Mouse (Mus musculus) kidney, postnatal 0 days (tissue): ENCODE measurements around the gene Gm21985. TPM values are rescaled to one million over a fixed set of nuclear protein-coding genes. Genes with fewer than 3 reads are reported as not detected.
"Not testable (repeated sequence)": the region's sequence is repeated elsewhere in the genome, so short reads cannot be mapped to it uniquely, and the experiment has no call there.

Source experiments
- ATAC-seq: fragments of 200-750 bp; cut with Nextera tagmentation; replicated peaks from 2 replicates; pipeline ENCODE4 v1.8.0; 2017; ENCODE audit warnings: low read depth, moderate number of reproducible peaks, moderate TSS enrichment, moderate library complexity; ENCODE audit not compliant: low FRiP score
- DNase-seq: peaks from one replicate; pipeline ENCODE4 v3.0.0-alpha.2; 2016; ENCODE audit warnings: low spot score
- H3K27ac ChIP-seq: fragments of 300-500 bp; sonication (generic); 2 replicates; pipeline ENCODE4 v1.5.1; 2014; ENCODE audit warnings: mild to moderate bottlenecking
- H3K27me3 ChIP-seq: fragments of 300-500 bp; sonication (generic); 2 replicates; pipeline ENCODE4 v1.6.1; 2014; ENCODE audit warnings: low read length, mixed read lengths; ENCODE audit not compliant: insufficient read depth
- H3K36me3 ChIP-seq: fragments of 300-500 bp; sonication (generic); 2 replicates; pipeline ENCODE4 v1.6.1; 2014; ENCODE audit warnings: low read length, mixed read lengths; ENCODE audit not compliant: insufficient read depth
- H3K4me1 ChIP-seq: fragments of 300-500 bp; sonication (generic); replicated peaks from 2 replicates; pipeline ENCODE4 v1.6.1; 2014; ENCODE audit warnings: antibody characterized with exemption, low read length, mixed read lengths; ENCODE audit not compliant: insufficient read depth
- H3K4me2 ChIP-seq: fragments of 300-500 bp; sonication (generic); 2 replicates; pipeline ENCODE4 v1.6.1; 2014; ENCODE audit warnings: mild to moderate bottlenecking, low read length, moderate library complexity, mixed read lengths
- H3K4me3 ChIP-seq: fragments of 300-500 bp; sonication (generic); replicated peaks from 2 replicates; pipeline ENCODE4 v1.5.1; 2014; ENCODE audit warnings: low read depth, low read length
- H3K9ac ChIP-seq: fragments of 300-500 bp; sonication (generic); 2 replicates; pipeline ENCODE4 v1.6.1; 2014; ENCODE audit warnings: low read depth, low read length
- H3K9me3 ChIP-seq: fragments of 300-500 bp; sonication (generic); replicated peaks from 2 replicates; pipeline ENCODE4 v1.6.1; 2016; ENCODE audit warnings: low read length, inconsistent platforms, mixed read lengths
- CTCF ChIP-seq: IDR thresholded peaks from 2 replicates; pipeline ENCODE4 v1.5.1; 2016; ENCODE audit warnings: antibody characterized with exemption, low read depth, mild to moderate bottlenecking, moderate library complexity
- WGBS: fragments of 180-500 bp; shearing (Covaris S2); extraction: QIAGEN DNeasy Blood & Tissue Kit; methylation state at CpG from one replicate; pipeline ENCODE4 v1.1.7; 2014; 5-methylcytosine and 5-hydroxymethylcytosine counted together
- polyA plus RNA-seq: library from polyadenylated mRNA; unstranded; fragments of >200 nt; fragmentation: Nextera tagmentation; extraction: Ambion mirVana; gene quantifications from 2 replicates; pipeline ENCODE4 v1.2.1, GENCODE M21; 2015

Gene Gm21985
- polyA plus RNA-seq, 1 experiment from 2014 or later: not detected

GRCm38 (mm10) chr2:112448510-112449059 lies 182.5 kb downstream of the Gm21985 start:
- Histone ChIP-seq H3K36me3 (no peaks in the 10 kb centered on the region), H3K4me1 (no peaks in the 10 kb centered on the region), H3K27me3 (no peaks in the 10 kb centered on the region), H3K4me2 (no peak overlapping the region), H3K9ac (no peak overlapping the region), H3K4me3 (no peak overlapping the region), H3K9me3 (no peaks in the 10 kb centered on the region), H3K27ac (no peak overlapping the region)
- no peak for TF ChIP-seq CTCF
- ATAC-seq: no peak
- DNase-seq: no peak

GRCm38 (mm10) chr2:112449597-112450296 lies 183.6 kb downstream of the Gm21985 start:
- peak; percentile 44 for DNase-seq
- Histone ChIP-seq H3K27ac (no peak overlapping the region), H3K4me3 (no peak overlapping the region), H3K9me3 (no peaks in the 10 kb centered on the region), H3K4me1 (no peaks in the 10 kb centered on the region), H3K9ac (no peak overlapping the region), H3K27me3 (no peaks in the 10 kb centered on the region), H3K36me3 (no peaks in the 10 kb centered on the region), H3K4me2 (no peak overlapping the region)
- no peak for ATAC-seq
- TF ChIP-seq CTCF: peak; percentile 70
- WGBS: 32% methylated on average over 4 of the region's 4 CpGs

- not testable (repeated sequence) for H3K4me3 ChIP-seq, H3K4me1 ChIP-seq, ATAC-seq, H3K4me2 ChIP-seq, H3K27ac ChIP-seq, H3K27me3 ChIP-seq, DNase-seq, H3K9me3 ChIP-seq, H3K9ac ChIP-seq, H3K36me3 ChIP-seq
Measured at GRCm38 (mm10) chr2:112452513-112452912, 186.4 kb downstream of the Gm21985 start.

- H3K36me3 ChIP-seq: no peaks in the 10 kb centered on the region
- WGBS: 26% methylated on average over 17 of the region's 17 CpGs
- H3K4me1 ChIP-seq: no peaks in the 10 kb centered on the region
- peak overlapping the region; percentile 87 for H3K9ac ChIP-seq
- ATAC-seq (no peak; the same call in 1 of the 2 replicates), DNase-seq (no peak)
- H3K27ac ChIP-seq: peak overlapping the region; percentile 48; the same call in 1 of the 2 replicates
- H3K4me2 ChIP-seq: peak overlapping the region; percentile 64
- H3K4me3 ChIP-seq: peak overlapping the region; percentile 85
- TF ChIP-seq CTCF: no peak
- H3K9me3 ChIP-seq: no peaks in the 10 kb centered on the region
- H3K27me3 ChIP-seq: no peaks in the 10 kb centered on the region
Measured at GRCm38 (mm10) chr2:112454125-112454861, 188.2 kb downstream of the Gm21985 start.

- WGBS: under 1% methylated on average over 49 of the region's 49 CpGs
- H3K9me3 ChIP-seq: no peaks in the 10 kb centered on the region
- H3K9ac ChIP-seq: peak within 1 kb of the TSS; percentile 87
- TF ChIP-seq CTCF: no peak
- peak; percentile 95 for DNase-seq
- no peaks in the 10 kb centered on the region for H3K4me1 ChIP-seq
- H3K4me3 ChIP-seq: peak within 1 kb of the TSS; percentile 85
- H3K36me3 ChIP-seq: no peaks in the 10 kb centered on the region
- H3K27me3 ChIP-seq: no peaks in the 10 kb centered on the region
- H3K27ac ChIP-seq: peak within 1 kb of the TSS; percentile 71
- ATAC-seq: peak; percentile 98
- H3K4me2 ChIP-seq: peak within 1 kb of the TSS; percentile 64
Measured at GRCm38 (mm10) chr2:112454862-112455564, 188.9 kb downstream of the Gm21985 start, which contains the start of gene Emc7. Gene Emc7 (plus strand): TSS chr2:112454997.

Other genes starting within 250 kb of the Gm21985 start
- not detected in 2 replicates for gene Olfr1311, start 241.9 kb upstream of the Gm21985 start, polyA plus RNA-seq
- gene Olfr1312, start 216.1 kb upstream of the Gm21985 start, polyA plus RNA-seq: not detected in 2 replicates
- not detected in 2 replicates for gene Olfr1313, start 188.5 kb upstream of the Gm21985 start, polyA plus RNA-seq
- gene Olfr1314, start 169.5 kb upstream of the Gm21985 start, polyA plus RNA-seq: not detected in 2 replicates
- not detected in 2 replicates for gene Olfr1315-ps1, start 150.9 kb upstream of the Gm21985 start, polyA plus RNA-seq
- gene Olfr1316, start 131.3 kb upstream of the Gm21985 start, polyA plus RNA-seq: not detected in 2 replicates
- not detected in 2 replicates for gene Olfr1317, start 126.0 kb upstream of the Gm21985 start, polyA plus RNA-seq
- 0.10 and 0.11 TPM in 2 replicates for gene Olfr1318, start 112.1 kb upstream of the Gm21985 start, polyA plus RNA-seq
- 18.5 and 19.7 TPM in 2 replicates for gene Lpcat4, start 26.8 kb upstream of the Gm21985 start, polyA plus RNA-seq
- gene Nutm1, start 7.0 kb upstream of the Gm21985 start, polyA plus RNA-seq: 0.05 TPM in 2 replicates
- gene Nop10, start 4.4 kb upstream of the Gm21985 start, polyA plus RNA-seq: 232 and 252 TPM in 2 replicates
- gene Slc12a6, start 489 bp upstream of the Gm21985 start, polyA plus RNA-seq: 7.8 and 8.7 TPM in 2 replicates
- gene Emc4, start 101.7 kb downstream of the Gm21985 start, polyA plus RNA-seq: 127 and 141 TPM in 2 replicates
- 33.8 and 35.2 TPM in 2 replicates for gene Katnbl1, start 112.9 kb downstream of the Gm21985 start, polyA plus RNA-seq
- gene Emc7, start 188.7 kb downstream of the Gm21985 start, polyA plus RNA-seq: 31.8 and 32.8 TPM in 2 replicates
- gene Chrm5, start 214.5 kb downstream of the Gm21985 start, polyA plus RNA-seq: not detected in 2 replicates
- 5.4 and 6.2 TPM in 2 replicates for gene Aven, start 226.7 kb downstream of the Gm21985 start, polyA plus RNA-seq